Mouse (Mus musculus) CD4-positive, CD25-positive, alpha-beta regulatory T cell, adult 4 months (primary cell): ENCODE data around the gene Chst11. TPM values are rescaled to one million over a fixed set of nuclear protein-coding genes. Genes with fewer than 3 reads are reported as not detected.

ENCODE experiments used
- ATAC-seq: one replicate; pipeline ENCODE4 v1.8.0; 2017
- polyA plus RNA-seq, 2 experiments: library from polyadenylated mRNA; unstranded; fragments of 100-300 nt; shearing (Covaris generic); gene quantifications; one replicate each; pipeline ENCODE4 v1.2.1; 2017

Chst11 gene
- polyA plus RNA-seq, result under 1 TPM; 0.24 to 0.72 TPM

DNA sequence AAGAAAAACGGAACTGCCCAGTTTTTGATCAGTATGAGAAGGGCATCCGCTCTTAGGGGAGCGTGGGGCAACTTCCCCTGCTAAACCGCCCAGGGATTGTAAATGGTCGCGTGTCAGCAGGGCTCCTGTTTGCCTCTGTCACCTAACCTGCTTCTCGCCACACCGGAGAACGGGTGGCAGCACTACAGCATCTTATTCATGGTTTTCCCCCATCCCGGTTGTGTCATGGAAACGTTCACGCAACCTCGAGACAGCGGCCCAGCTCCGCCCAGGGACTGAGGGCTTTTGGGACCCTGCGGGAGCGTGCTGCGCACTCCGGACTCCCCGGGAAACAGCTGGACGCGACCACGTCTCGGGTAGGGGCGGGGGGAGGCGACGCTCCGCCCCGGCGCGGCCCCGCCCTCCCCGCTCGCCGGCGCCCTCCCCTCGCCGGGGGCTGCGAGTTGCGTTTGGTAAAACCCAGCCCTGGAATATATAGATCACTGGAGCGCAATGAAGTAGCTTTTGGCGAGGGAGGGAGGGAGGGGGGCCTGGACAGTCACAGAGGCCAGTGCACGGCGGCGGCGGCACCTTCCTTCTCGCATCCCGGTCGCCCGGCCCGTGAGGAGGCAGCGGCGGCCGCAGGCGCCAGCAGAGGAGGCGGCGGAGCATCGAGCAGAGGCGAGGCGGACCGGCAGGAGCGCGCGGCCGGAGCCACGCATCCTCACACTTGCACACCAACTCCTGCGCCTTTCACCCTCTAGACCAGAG, at the start of gene Chst11:
Gene Chst11, plus strand, starts transcription at position 549 of the 750 bp plus-strand sequence.
- peak; percentile 64 for ATAC-seq

DNA sequence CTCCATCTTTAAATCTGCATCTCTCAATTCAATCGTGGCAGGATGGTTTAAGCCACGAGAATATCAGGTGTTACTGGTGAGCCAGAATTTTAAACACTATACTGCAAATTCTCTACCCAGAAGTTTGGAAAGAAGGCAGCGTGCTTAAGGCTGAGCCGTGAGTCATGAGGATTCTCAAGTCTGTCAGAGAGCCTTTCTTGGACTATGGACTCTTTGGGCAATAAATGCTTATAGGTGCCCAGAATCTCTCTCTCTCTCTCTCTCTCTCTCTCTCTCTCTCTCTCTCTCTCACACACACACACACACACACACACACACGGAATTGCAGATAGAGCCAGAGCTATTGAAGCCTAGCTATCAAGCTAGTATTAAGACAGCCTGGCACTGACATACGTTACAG, 49.5 kb upstream of the Chst11 start:
- ATAC-seq, result no peak

DNA sequence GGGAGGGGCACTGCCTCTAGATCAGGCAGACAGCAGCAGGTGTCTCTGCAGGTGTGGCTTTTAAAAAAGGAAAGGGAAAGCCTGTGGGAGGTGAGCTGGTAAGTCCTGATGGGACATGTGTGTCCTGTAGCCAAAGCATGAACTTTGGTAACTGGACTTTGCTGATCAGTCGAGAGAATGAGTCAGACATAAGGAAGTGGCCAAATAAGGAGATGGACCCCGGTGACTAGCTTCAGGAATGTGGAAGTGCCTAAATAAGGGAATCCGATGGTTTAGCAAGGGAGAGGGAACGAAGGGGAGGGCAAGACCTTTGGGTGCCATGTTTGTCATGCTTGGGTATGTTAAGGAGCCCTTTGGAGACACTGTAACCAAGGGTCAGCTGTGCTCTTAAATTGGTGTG, 31.9 kb upstream of the Chst11 start:
- no peak for ATAC-seq

DNA sequence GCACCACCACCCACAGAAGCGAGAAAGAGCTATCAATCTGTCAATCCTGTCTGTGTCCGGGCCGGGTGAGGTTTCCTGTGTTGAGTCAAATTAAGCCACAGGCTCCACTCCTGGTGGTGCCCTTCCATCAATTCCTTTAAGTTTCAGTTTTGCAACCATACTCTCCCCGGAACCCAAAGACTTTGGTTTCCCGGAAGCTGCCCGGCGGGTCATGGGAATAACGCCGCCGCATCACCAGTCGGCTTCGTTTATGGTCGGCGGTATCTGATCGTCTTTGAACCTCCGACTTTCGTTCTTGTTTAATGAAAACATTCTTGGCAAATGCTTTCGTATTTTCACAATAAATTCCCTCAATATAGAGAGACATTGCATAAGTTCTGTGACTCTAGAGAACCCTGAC, 30.2 kb upstream of the Chst11 start:
- peak; percentile 83 for ATAC-seq

DNA sequence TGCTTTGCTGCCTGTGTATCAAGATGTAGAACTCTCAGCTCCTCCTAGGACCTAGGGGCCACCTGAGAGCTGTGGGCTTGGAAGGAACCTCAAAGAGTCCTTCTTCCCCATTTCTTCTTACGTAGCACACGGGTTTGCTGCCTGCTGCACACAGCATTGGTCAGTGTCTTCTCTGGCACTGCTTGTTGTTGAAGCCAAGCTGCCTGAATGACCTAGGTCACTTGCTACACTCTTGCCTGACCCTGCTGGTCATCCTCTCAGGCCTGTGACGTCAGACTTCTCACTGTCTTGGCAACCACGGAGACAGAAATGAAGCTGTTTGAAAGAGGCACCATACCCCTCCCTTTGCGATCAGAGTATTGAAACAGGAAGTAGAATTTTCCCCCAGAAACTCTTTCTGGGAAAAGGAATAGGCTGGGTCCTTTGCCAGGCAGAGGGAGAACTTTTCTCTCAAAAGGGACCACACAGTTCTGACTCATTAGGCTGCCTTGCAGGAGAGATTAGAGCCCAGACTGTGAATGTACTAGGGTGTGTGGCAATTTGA, 27.0 kb upstream of the Chst11 start:
- ATAC-seq, result no peak

DNA sequence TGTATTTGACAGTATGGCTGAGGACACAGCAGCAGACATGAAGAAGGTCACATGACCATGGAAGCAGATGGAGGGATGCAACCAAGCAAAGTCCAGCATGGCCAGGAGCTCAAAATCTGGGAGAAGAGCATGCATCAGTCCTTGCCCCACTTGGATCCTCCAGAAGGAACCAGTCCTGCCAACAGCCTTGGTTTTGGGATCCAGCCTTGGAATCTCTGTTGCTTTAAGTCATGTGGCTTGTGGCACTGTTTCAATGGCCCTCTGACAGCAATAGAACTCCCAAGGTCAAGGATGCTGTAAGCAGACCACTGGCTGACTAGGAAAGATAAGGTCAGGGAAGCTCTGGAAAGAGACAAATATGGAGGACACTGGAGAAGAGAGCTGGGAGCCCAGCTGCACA, 26.0 kb upstream of the Chst11 start:
- no peak for ATAC-seq

DNA sequence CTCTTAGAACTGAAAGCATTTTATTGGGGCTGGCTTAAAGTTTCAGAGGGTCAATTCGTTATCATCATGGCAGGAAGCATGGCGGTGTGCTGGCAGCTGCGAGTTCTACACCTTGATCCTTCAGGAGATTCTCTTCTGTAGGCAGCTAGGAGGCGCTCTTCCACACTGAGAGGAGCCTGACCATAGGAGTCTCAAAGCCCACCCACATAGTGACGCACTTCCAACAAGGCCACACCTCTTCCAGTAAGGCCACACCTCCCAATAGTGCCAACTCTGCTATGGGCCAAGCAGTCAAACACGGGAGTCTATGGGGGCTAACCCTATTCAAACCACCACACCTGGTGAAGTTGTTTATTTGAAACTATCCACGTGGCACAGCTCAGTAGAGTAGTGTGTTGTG, 24.0 kb upstream of the Chst11 start:
- no peak for ATAC-seq

DNA sequence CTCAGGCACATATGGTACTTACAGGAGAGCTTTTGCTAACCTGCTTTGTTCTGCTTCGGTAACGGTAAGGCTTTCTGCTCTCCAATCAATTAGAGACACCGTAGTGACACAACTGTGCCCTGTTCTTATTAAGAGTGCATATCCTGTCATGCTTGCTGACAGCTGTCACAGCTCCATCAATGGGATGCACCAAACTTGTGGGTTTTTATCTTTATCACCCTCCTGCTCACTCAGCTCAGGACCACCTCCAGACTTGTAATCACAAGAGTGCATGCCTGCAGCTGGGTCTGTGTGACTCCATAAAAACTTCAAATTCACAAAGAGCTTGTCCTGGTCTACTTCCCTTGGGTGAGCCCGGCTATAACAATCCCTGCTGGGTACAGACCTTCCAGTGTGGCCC, 23.3 kb upstream of the Chst11 start:
- no peak for ATAC-seq

DNA sequence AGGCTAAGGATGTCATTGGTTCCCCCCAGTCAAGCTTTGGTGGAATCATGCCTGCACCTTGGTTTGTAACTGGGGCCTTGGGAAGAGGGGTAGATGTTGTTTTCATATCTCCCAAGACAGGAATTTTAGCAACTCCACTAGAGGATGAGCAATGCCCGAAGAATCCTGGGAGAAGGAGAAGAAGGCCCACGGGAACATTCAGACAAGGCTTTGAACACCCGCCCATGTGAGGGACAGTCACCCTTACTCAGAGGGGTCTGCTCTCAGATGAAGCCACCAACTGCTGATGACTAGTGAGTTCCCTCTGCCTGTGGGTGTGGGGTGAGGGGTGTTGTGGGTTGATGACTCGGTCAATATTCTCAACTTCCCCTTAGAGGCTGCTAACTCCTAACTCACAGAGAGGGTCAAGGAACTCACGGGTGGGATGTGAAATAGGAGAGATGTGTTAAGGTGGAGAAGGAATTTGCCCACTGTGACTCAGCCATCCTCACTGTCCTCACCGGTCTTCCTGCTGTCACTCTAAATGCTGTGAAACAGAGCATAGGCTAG, 22.8 kb upstream of the Chst11 start:
- no peak for ATAC-seq

DNA sequence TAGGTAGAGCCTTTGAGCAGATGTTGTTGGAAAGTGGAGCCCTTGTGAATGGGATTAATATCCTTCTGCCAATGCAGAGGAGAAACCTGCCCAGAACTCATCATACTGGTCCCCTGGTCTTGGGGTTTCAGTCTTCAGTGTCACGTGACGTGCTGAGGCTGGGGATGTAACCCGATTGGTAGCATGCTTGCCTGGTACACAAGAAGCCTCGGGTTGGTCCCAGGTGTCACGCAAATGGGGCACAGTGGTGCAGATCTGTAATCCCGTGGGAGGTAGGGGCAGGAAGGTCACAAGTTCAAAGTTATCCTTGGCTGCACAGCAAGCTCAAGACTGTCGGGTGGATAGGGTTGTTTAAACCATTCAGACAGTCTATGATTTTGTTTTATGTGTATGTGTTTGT, 20.8 kb upstream of the Chst11 start:
- no peak for ATAC-seq

DNA sequence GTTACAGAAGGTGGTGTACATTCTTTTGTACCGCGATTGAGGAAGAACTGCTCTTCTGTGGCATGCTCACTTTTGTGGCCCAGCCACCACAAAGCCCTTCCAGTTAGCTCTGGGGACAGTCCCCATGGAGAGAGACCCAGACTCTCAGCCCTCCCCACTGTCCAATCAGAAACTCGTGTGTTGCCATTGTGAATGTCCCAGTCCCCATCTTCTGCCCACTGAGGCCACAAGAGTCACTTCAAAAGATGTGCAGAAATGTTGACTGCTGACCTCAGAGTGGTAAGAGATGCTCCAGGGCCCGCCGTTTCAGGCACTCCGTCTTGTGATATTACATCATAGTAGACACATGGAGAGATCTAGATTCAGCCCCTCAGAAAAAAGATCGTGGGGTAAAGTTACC, 18.6 kb upstream of the Chst11 start:
- ATAC-seq, result no peak

DNA sequence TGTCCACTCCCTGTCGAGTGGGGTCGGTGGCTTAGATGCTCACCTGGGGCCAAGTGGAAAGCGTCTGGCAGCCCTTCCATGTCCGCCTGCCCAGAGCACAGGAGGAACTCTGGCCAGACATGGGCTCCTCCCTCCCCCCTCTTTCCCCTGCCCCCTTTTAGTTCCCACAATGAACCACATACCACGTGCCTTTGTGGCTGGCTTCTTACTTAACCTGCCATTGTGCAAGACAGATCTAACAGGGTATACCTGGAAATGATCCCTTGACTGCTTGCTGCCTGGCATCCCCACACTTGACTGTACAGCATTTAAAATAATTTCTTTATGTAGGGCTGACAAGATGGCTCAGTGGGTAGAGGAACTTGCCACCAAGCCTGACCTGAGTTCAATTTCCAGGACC, 15.7 kb upstream of the Chst11 start:
- no peak for ATAC-seq

DNA sequence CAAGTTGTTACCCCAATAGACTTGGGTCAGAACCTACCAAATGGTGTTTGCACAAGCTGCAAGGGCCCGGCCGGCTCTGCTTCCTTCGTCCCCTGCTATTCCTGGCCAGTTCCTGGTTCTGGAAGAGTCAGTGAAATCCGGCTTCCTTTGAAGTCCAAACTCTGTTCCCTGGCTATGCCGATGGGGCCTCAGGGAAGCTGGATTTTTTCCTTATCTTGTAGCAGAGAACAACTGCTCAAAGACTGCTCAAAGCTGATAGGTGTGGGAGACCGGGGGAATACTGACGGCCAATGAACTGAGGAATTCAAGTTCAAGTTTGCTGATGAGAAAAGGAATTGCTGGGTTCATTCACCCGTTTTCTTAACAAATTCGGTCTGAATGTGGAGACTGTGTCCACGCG, 13.7 kb upstream of the Chst11 start:
- ATAC-seq, result no peak

DNA sequence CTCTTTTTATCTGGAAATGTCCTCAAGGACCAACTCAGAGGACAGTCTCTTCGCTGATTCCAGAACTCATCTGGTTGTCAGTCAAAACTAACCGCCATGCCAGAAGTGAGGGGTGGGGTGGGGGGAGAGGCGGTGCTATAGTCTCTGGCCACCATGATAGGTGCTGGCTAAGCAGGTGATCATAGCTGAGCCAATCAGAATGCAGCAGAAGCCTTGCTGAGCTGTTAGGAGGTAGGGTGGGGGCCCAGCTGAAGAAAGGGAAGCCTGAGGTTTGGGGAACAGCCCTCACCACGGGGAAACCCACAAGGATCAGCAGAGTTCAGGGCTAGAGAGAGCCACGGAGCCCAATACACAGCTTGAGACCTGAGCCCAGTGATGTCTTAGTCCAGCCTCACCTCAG, 11.1 kb upstream of the Chst11 start:
- no peak for ATAC-seq

DNA sequence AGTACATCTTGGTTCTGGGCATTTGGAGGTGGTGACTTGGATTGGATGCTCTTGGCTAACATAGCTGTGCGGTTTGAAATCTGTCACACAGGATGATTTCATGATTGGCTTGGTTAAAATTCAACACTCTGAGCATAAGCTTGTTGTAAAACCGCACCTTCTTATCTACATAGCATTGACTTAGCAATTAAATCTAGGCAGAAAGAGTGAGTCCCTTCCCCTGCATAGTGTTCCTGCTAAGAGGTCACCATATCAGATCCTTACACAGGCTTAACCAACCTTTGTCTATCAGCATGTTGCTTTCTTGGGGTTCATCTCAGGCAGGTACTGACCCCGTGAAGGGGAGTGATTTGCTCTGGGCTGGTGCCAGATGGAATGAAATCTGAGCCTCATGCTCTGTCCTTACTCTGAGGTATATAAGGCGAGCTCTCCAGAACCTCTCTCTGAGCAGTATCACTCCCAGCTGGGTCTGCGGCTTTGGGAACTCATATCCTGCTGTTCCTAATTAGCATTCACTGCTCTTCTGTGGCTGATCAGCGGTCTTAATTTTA, 10.6 kb upstream of the Chst11 start:
- no peak for ATAC-seq

DNA sequence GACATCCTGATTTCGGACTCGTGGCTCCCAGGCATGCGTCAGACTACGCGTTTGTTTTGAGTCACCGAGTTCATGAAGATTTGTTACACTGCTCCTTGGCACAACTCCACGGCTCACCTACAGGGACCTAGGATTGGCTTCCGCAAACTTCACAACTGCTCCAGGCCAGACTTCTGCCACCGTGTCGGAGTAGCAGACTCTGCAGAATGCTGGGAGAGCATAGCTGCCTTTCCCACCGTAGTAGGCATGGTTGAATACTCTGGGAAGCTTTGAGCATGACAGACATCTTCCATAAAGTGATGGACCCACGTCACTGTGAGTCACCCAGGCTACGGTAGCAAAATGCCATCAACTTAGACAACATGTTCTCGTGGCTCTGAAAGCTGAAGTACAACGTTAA, 9.5 kb upstream of the Chst11 start:
- no peak for ATAC-seq

DNA sequence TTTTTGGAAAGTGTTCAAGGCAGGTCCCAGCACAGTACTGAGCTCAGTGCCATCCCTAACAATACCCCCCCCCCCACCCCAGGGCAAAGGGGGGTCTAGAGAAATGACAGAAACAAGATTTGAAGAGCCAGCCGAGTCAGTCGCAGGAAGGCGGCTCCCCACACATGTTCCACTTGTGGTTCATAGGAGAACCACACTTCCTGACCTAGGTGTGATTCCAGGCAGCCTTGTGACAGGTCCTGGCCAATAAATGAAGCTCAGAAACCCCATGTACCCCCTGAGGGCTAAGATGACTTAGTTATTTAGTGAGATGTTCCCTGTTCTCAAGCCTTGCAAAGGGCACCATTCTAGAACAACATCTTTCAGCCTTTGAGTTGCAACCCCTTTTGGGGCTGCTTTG, 3.0 kb upstream of the Chst11 start:
- ATAC-seq, result no peak

DNA sequence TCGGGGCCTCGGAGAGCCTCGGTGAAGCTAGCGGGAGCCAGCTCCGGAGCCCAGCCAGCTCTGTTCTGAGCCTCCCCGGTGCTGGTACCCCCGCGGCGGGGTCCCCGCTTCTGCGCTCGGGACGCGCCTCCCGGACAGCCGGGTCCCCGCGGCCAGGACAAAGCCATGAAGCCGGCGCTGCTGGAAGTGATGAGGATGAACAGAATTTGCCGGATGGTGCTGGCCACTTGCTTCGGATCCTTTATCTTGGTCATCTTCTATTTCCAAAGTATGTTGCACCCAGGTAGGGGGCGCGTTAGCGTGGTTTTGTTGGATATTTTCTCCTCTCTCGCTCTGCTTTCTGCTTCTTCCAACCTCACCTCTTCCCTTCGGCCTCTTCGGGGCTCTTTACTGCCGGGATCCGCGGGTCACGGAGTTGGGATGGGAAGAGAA, 418 bp downstream of the Chst11 start:
- ATAC-seq, result peak; percentile 23

DNA sequence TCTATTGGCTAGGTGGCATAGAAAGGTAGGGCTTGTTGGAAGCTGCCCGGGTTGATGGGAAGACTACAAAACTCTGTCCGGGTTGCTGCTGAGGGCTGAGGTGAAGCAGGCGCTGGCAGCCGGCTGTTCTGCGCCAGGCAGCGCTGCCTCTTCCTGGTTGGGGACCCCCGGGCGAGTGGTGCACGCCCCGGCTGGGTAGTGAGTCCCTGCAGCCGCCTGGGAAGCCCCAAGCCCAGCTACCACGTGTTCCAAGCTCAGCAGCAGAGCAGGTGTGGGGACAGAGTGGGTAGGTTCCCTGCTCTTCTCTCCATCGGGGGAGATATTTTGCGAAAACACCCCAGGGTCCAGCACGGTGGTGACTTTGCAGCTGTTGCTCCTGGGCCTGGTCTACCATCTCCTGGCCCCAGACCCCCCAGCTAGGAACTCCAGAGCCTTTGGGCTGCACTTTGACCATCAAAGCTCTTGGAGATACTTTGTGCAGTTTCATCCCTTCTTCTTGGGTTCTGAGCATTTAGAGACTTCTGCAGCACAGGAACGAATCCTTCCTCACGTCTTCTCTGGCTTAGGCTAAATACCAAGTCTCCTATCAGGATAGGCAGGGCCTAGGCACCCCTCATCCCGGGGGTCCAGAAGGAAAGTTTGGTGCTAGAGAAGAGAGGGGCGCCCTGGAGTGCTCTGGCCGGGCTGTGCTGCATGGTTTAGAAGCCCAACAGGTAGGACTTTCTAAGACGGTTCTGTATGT, 1.1 kb downstream of the Chst11 start:
- ATAC-seq, result peak; percentile 12

DNA sequence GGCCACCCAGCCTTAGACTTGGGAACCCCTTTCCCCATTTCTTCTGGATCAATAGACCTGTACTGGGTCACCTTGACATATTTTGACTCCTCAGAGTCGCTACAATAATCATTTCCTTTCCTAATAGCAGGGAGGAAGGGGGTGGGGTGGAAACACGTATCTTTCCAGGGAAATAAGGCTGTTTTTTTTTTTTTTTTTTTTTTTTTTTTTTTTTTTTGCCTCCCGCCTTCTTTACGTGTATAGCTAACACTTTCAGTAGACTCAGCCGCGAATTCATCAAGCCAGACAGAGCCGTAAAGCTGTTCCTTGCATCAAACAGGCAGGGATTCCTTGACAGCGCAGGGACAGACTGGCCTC, 1.7 kb downstream of the Chst11 start:
- ATAC-seq, result no peak

DNA sequence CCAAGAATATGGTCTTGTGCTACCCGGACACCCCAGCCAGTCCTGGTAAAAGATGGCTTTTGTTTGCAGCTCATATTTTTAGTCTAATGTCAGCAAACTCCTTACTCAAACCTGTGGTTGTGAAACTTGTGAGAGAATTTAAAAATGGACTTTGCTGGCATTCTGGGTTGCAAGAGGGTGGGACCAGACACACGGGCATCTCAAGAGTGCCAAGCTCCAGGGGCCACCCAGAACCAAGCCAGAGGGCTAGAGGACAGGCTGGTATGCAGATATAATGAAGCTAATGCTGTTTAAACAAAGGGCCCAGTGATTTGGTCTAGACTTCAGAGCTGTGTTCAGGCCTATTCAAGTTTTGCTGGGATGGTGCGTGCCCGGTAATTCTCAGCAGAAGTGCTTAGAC, 2.1 kb downstream of the Chst11 start:
- ATAC-seq, result no peak

DNA sequence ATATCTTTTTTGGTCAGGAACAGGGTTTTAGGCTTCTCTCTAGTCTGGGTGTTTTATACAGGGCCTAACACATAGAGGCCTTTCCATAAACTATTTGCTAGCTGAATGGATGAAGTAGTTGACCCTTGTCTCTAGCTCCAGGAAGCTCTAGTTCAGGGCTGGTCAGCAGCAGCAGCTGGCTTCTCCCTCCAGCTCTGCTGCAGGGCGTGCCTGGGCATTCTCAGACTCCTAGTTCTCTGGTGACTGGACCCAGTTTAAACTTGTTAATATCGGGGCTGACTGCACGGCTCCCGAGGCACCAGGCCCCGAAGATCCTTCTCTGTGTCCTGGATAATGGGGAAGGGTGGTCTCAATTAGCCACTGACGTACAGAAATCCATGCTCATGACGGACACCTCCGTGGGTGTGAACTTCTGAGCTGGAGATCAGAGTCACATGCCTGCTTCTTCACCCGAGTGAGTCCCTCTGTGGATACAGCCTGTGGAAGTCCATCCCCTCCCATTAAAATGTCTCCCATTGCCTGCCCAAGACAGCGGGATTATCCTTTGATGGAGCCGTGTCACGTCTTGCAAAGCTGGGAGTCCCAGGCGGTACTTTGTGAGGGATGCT, 4.2 kb downstream of the Chst11 start:
- ATAC-seq, result no peak

DNA sequence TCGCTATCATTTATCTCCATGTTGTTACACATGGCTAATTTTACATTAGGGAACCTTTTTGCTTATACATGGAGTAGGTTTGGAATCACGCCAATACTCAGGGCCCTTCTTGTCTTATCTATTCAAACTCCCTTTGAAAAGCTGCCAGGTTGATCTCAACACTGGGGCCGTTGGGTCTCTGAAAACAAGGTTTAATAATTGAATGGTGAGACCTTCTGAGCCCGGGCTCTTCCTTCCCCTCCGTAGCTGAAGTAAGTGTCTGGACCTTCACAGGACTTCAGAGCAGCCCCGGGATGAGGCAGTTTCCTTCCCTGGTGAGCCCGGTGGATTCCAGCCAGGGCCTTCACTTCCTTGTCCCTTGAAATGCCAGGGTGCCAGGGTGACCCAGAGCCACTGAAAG, 5.6 kb downstream of the Chst11 start:
- no peak for ATAC-seq
